Mouse (Mus musculus) heart, adult 2 months (tissue): ENCODE data around the gene Slc38a10. TPM values are rescaled to one million over a fixed set of nuclear protein-coding genes. Genes with fewer than 3 reads are reported as not detected.

Experiments used
- DNase-seq, 2 experiments: peaks; one replicate each; pipeline ENCODE4 v3.0.0; 2021
- H3K27ac ChIP-seq: fragments of 200-600 bp; 2 replicates; pipeline ENCODE4 v1.8.1; 2022
- H3K27me3 ChIP-seq: fragments of 200-500 bp; 2 replicates; pipeline ENCODE4 v1.6.1; 2012; ENCODE audit warnings: mild to moderate bottlenecking, low read length, inconsistent platforms, mixed read lengths; ENCODE audit not compliant: control insufficient read depth, insufficient read depth
- H3K36me3 ChIP-seq: fragments of 200-500 bp; 2 replicates; pipeline ENCODE4 v1.6.1; 2012; ENCODE audit warnings: low read length, inconsistent platforms; ENCODE audit not compliant: control insufficient read depth, insufficient read depth
- H3K4me1 ChIP-seq: fragments of 200-500 bp; 2 replicates; pipeline ENCODE4 v1.6.1; 2011; ENCODE audit warnings: low read length; ENCODE audit not compliant: control insufficient read depth, insufficient read depth
- H3K4me3 ChIP-seq: fragments of 200-600 bp; 2 replicates; pipeline ENCODE4 v1.8.1; 2022
- H3K79me2 ChIP-seq: fragments of 200-500 bp; replicated peaks from 2 replicates; pipeline ENCODE4 v1.6.1; 2012; ENCODE audit warnings: mild to moderate bottlenecking, inconsistent platforms, low read length, moderate library complexity, mixed read lengths; ENCODE audit not compliant: control insufficient read depth, insufficient read depth
- H3K9ac ChIP-seq: fragments of 200-500 bp; 2 replicates; pipeline ENCODE4 v1.6.1; 2012; ENCODE audit warnings: low read depth, mild to moderate bottlenecking, control low read depth, inconsistent platforms, low read length, mixed read lengths
- CTCF ChIP-seq: fragments of 200-600 bp; IDR thresholded peaks from 2 replicates; pipeline ENCODE4 v1.8.1; 2022; ENCODE audit warnings: antibody characterized with exemption, mild to moderate bottlenecking, moderate library complexity
- EP300 ChIP-seq: fragments of 200-500 bp; IDR thresholded peaks from 2 replicates; pipeline ENCODE4 v1.6.1; 2011; ENCODE audit warnings: low read depth, low read length, control low read depth; ENCODE audit not compliant: insufficient read depth
- POLR2A ChIP-seq: fragments of 200-500 bp; IDR thresholded peaks from 2 replicates; pipeline ENCODE4 v1.6.1; 2011; ENCODE audit warnings: mild to moderate bottlenecking, low read depth, low read length, control low read depth; ENCODE audit not compliant: insufficient read depth
- WGBS: fragments of 180-500 bp; shearing (Covaris S2); methylation state at CpG from one replicate; pipeline ENCODE4 v1.1.7; 2018; 5-methylcytosine and 5-hydroxymethylcytosine counted together
- intact Hi-C: fragments of 180-260 bp; cut with DNase I; formaldehyde crosslinking; loops from one replicate; pipeline ENCODE4 v1.15.1; 2025
- polyA plus RNA-seq: library from polyadenylated mRNA; depleted of rRNA; stranded (reverse); fragments of >200 nt; gene quantifications from 2 replicates; pipeline ENCODE4 v1.2.3, GENCODE M21; 2012
- total RNA-seq, 2 experiments: library from RNA; stranded (reverse); gene quantifications; 2 replicates each; pipeline ENCODE4 v1.2.3; 2021

Slc38a10 gene
- total and polyA plus RNA-seq, 3 experiments: 83.1 to 89.6 (median 84.5) TPM

GRCm38 (mm10) chr11:120110554-120110953, 40.6 kb downstream of the Slc38a10 start:
- no peak overlapping the region for H3K27ac ChIP-seq
- no peak for DNase-seq
- 68% methylated on average over 7 of the region's 7 CpGs for WGBS

GRCm38 (mm10) chr11:120109558-120110210, 41.5 kb downstream of the Slc38a10 start:
- Histone ChIP-seq H3K79me2 (no peaks in the 10 kb centered on the region), H3K27ac (no peak overlapping the region), H3K36me3 (no peaks in the 10 kb centered on the region), H3K4me3 (no peak overlapping the region), H3K9ac (no peak overlapping the region), H3K27me3 (no peaks in the 10 kb centered on the region), H3K4me1 (peaks cover 2% of the 10 kb centered on the region; the same call in 1 of the 2 replicates)
- DNase-seq: no peak
- TF ChIP-seq EP300 (no peak), CTCF (no peak), POLR2A (no peak)
- 86% methylated on average over 14 of the region's 14 CpGs for WGBS
- intact Hi-C loops: loop anchor here (2.0 to 10.0 kb wide), 2 partner anchors 59 to 315 kb away; no protein-coding TSS in a partner anchor

More at GRCm38 (mm10) chr11:120110554-120110953, 40.6 kb downstream of the Slc38a10 start:
- H3K4me3 ChIP-seq: no peak overlapping the region
- intact Hi-C loops: loop anchor here (2.0 to 10.0 kb wide), 2 partner anchors 58 to 314 kb away; no protein-coding TSS in a partner anchor
- H3K9ac ChIP-seq: no peak overlapping the region
- no peaks in the 10 kb centered on the region for H3K36me3 ChIP-seq
- no peaks in the 10 kb centered on the region for H3K27me3 ChIP-seq
- H3K4me1 ChIP-seq: peaks cover 2% of the 10 kb centered on the region; the same call in 1 of the 2 replicates
- H3K79me2 ChIP-seq: no peaks in the 10 kb centered on the region
- TF ChIP-seq EP300 (no peak), POLR2A (no peak), CTCF (no peak)

DNA sequence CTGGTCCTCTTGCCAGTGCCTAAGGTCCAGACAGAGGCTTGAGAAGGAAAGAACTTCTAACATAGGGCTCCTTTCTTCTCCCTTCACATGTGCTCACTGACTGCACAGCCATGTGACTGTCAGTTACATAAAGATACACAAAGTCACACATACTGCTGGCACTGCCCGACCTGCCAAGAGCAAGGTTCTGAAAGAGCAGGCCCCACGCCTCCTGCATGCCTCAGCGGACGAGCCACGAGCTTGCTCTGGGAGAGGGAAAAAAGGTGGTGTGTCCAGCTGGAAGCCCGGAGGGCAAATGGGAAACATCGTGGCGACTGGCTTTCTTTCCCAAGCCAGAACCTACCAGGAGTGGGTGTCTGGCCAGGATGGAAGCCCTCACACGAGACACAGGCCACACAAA, 43.4 kb downstream of the Slc38a10 start:
- H3K27me3 ChIP-seq: no peaks in the 10 kb centered on the region
- H3K27ac ChIP-seq: no peak overlapping the region
- intact Hi-C loops: no loop called here
- 76% methylated on average over 9 of the region's 9 CpGs for WGBS
- no peak for TF ChIP-seq EP300
- TF ChIP-seq CTCF: no peak
- no peak for TF ChIP-seq POLR2A
- H3K9ac ChIP-seq: no peak overlapping the region
- no peaks in the 10 kb centered on the region for H3K36me3 ChIP-seq
- peaks cover 2% of the 10 kb centered on the region; the same call in 1 of the 2 replicates for H3K4me1 ChIP-seq
- H3K4me3 ChIP-seq: no peak overlapping the region
- DNase-seq: no peak
- H3K79me2 ChIP-seq: no peaks in the 10 kb centered on the region

DNA sequence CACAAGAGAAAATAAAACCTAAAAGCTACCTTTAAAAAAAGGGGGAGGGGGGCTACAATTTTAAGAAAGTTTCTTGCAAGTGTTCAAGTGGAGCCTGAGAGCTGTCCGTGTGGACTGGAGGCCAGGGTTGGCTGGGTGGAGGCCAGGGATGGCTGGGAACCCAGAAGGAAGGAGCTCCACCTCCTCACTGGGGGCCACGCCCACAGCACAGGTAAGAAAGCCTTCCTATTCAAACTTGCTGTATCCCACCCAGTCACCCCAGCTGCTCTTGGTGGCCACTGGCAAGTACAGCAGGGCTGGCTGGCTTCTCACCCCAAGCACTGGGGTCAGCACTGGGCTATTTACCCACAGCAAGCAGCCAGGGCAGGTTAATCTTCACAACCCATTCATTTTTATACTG, 44.1 kb downstream of the Slc38a10 start:
- no peaks in the 10 kb centered on the region for H3K36me3 ChIP-seq
- no peak overlapping the region for H3K27ac ChIP-seq
- H3K4me3 ChIP-seq: no peak overlapping the region
- DNase-seq: no peak
- no peaks in the 10 kb centered on the region for H3K27me3 ChIP-seq
- H3K79me2 ChIP-seq: no peaks in the 10 kb centered on the region
- WGBS: 86% methylated on average over 2 of the region's 2 CpGs
- intact Hi-C loops: no loop called here
- no peak overlapping the region for H3K9ac ChIP-seq
- peaks cover 2% of the 10 kb centered on the region; the same call in 1 of the 2 replicates for H3K4me1 ChIP-seq
- no peak for TF ChIP-seq POLR2A
- no peak for TF ChIP-seq CTCF

DNA sequence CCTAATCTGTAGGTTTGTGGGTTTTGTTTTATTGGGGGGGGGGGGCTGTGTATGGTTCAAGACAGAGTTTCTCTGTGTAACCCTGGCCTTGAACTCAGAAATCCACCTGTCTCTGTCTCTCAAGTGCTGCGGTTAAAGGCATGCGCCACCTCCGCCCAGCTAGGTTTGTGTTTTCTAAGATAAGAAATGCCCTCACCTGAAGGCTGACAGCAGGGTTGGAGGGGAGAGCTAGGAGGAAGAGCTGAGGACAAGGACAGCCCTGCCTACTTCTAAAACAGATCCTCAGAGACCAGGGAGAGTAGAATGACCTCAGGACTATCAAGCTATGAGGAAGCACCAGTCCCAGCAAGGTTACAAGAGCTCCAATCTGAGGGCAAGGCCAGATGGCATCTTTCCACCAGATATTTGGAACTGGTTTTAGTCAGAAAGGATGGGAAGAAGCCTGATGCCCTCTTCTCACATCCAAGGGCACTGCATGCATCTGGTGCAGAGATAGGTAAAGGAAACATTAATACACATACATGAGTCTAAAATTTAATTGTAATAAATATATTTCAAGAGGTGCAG, 47.6 kb downstream of the Slc38a10 start:
- no peaks in the 10 kb centered on the region for H3K79me2 ChIP-seq
- H3K4me1 ChIP-seq: no peaks in the 10 kb centered on the region
- no peak for DNase-seq
- H3K27me3 ChIP-seq: no peaks in the 10 kb centered on the region
- no peak overlapping the region for H3K9ac ChIP-seq
- no peak overlapping the region for H3K4me3 ChIP-seq
- 83% methylated on average over 3 of the region's 3 CpGs for WGBS
- no peak overlapping the region for H3K27ac ChIP-seq
- intact Hi-C loops: no loop called here
- TF ChIP-seq POLR2A: no peak
- no peak for TF ChIP-seq EP300
- TF ChIP-seq CTCF: no peak
- no peaks in the 10 kb centered on the region for H3K36me3 ChIP-seq

- H3K4me3 ChIP-seq: no peak overlapping the region
- 0 out of 2 replicates have a peak, but pooled peaks cover 2% of the 10 kb centered on the region for H3K4me1 ChIP-seq
- no peak overlapping the region for H3K27ac ChIP-seq
- WGBS: 0% methylated on average over 3 of the region's 3 CpGs
- H3K36me3 ChIP-seq: no peaks in the 10 kb centered on the region
- peak; percentile 59 to 70 for DNase-seq
- H3K27me3 ChIP-seq: no peaks in the 10 kb centered on the region
- H3K79me2 ChIP-seq: no peaks in the 10 kb centered on the region
- intact Hi-C loops: loop anchor here (2.0 kb wide), 1 partner anchor 70 kb away; no protein-coding TSS in a partner anchor
- TF ChIP-seq CTCF (peak; percentile 90), EP300 (peak; percentile 66; the same call in 1 of the 2 replicates), POLR2A (no peak)
- H3K9ac ChIP-seq: no peak overlapping the region
Measured at GRCm38 (mm10) chr11:120101036-120101435, 50.1 kb downstream of the Slc38a10 start.
